17 mouse cellular contexts compared by ENCODE assay signal in the genomic region with DNA sequence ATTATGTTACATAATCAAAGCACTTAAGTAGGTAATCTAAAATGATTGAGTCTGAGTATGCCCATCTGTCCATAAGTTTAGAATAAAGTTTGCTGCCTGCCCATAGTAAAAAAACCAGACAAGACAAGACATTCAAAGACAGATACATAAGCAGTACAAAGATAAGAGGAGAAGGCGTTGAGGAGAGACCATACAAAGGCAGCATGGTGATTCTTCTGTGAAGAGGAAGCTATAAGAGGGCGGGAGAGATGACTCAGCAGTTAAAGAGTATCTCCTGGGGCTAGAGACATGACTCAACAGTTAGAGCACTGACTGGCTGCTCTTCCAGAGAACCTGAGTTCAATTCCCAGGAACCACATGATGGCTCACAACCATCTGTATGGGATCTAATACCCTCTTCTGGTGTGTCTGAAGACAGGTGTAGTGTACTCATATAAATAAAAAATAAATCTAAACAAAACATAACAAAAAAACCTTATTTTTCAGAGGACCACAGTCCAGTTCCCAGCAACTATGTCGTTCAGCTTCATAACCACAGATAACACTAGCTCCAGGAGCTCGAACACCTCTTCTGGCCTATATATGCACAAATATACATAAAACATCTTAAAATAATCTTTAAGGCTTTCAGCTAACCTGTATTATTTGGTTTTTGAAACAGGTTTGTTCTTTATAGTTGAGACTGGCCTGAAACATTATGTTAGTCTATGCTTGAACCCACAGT. TPM values are rescaled to one million over a fixed set of nuclear protein-coding genes. Genes with fewer than 3 reads are reported as not detected.
DNase-seq lines count a peak whose midpoint lies in the region; ATAC-seq and TF ChIP-seq lines count a peak whose summit lies in the region.
"Had no signal": no experiment of that assay in that cellular context is flagged by ENCODE, and none has a peak within 500 bp of the region (broad histone marks: within the 10 kb centered on the region; RNA-seq: fewer than 3 reads in every experiment).

No protein-coding gene starts in this region.

- no peaks in the 10 kb centered on the region for H3K4me1 ChIP-seq in ES-E14 (ENCODE audit: control insufficient read depth in 2 of 2, insufficient read depth in 2 of 2, low read length in 2 of 2, poor library complexity in 1 of 2)
- peaks cover 20% of the 10 kb centered on the region for H3K4me1 ChIP-seq in liver, embryonic 12.5 days
- H3K4me1 ChIP-seq in midbrain, postnatal 0 days (ENCODE audit: insufficient read depth, low read length) = no peaks in the 10 kb centered on the region
- H3K4me1 ChIP-seq in kidney, embryonic 16.5 days (ENCODE audit: insufficient read depth, low read length) = no peaks in the 10 kb centered on the region
- H3K4me1 ChIP-seq: hindbrain, embryonic 10.5 days had no signal

- H3K9ac ChIP-seq in ES-E14 (ENCODE audit: insufficient read depth, low read depth, low read length, poor library complexity, severe bottlenecking) = no peak overlapping the region
- H3K9ac ChIP-seq in liver, embryonic 12.5 days = no peak overlapping the region
- no peak overlapping the region for H3K9ac ChIP-seq in midbrain, postnatal 0 days (replicated peaks; ENCODE audit: low read length, poor library complexity, severe bottlenecking)
- H3K9ac ChIP-seq in kidney, embryonic 16.5 days (replicated peaks; ENCODE audit: low read length) = no peak overlapping the region

- no peak overlapping the region for H3K27ac ChIP-seq in ES-E14 (ENCODE audit: insufficient read depth, low read depth, low read length, poor library complexity, severe bottlenecking)
- H3K27ac ChIP-seq in liver, embryonic 12.5 days = peak overlapping the region; percentile 74
- H3K27ac ChIP-seq in midbrain, postnatal 0 days (ENCODE audit: low read depth, low read length) = no peak overlapping the region
- H3K27ac ChIP-seq in kidney, embryonic 16.5 days (ENCODE audit: low read length) = no peak overlapping the region
- H3K27ac ChIP-seq: hindbrain, embryonic 10.5 days; left cerebral cortex, adult 2 months had no signal

- no peaks in the 10 kb centered on the region for H3K9me3 ChIP-seq in ES-E14 (ENCODE audit: control insufficient read depth, insufficient read depth, low read depth, low read length)
- no peaks in the 10 kb centered on the region for H3K9me3 ChIP-seq in liver, embryonic 12.5 days (replicated peaks)
- no peaks in the 10 kb centered on the region for H3K9me3 ChIP-seq in midbrain, postnatal 0 days (ENCODE audit: low read length)
- H3K9me3 ChIP-seq in kidney, embryonic 16.5 days (ENCODE audit: low read length) = no peaks in the 10 kb centered on the region
- H3K9me3 ChIP-seq: hindbrain, embryonic 10.5 days; megakaryocyte, embryonic 14.5 days had no signal

- H3K4me3 ChIP-seq in ES-E14 (ENCODE audit: insufficient read depth in 1 of 2, low read depth in 1 of 2, low read length in 2 of 2, poor library complexity in 1 of 2, severe bottlenecking in 1 of 2) = no peak overlapping the region
- no peak overlapping the region for H3K4me3 ChIP-seq in liver, embryonic 12.5 days
- no peak overlapping the region for H3K4me3 ChIP-seq in midbrain, postnatal 0 days (ENCODE audit: low read depth, low read length)
- H3K4me3 ChIP-seq in kidney, embryonic 16.5 days (ENCODE audit: low read length) = no peak overlapping the region
- H3K4me3 ChIP-seq: hindbrain, embryonic 10.5 days; left cerebral cortex, adult 2 months; megakaryocyte, embryonic 14.5 days had no signal

- 0 out of 2 replicates have a peak overlapping the region, but pooled peaks have one; percentile 8 for H3K4me2 ChIP-seq in liver, embryonic 12.5 days
- H3K4me2 ChIP-seq in midbrain, postnatal 0 days (ENCODE audit: low read depth, low read length, poor library complexity, severe bottlenecking) = no peak overlapping the region
- no peak overlapping the region for H3K4me2 ChIP-seq in kidney, embryonic 16.5 days (replicated peaks; ENCODE audit: low read depth, low read length)

- H3K27me3 ChIP-seq in liver, embryonic 12.5 days (replicated peaks) = no peaks in the 10 kb centered on the region
- no peaks in the 10 kb centered on the region for H3K27me3 ChIP-seq in midbrain, postnatal 0 days (ENCODE audit: insufficient read depth, low read length)
- H3K27me3 ChIP-seq in kidney, embryonic 16.5 days (ENCODE audit: insufficient read depth, low read length) = no peaks in the 10 kb centered on the region
- H3K27me3 ChIP-seq: megakaryocyte, embryonic 14.5 days had no signal

- in situ Hi-C loops in ES-E14 (cut with MboI; ENCODE audit: low sequenced_read_pairs in 2 of 2, unreplicated experiment in 2 of 2) = no loop called here

- peak; percentile 82 for DNase-seq in 416B (ENCODE audit: low read depth)
- peak; percentile 21 for DNase-seq in ES-E14 (ENCODE audit: low read depth, low spot score)
- peak; percentile 74 for DNase-seq in c-Kit-positive CD71-positive TER-119-negative erythroid progenitor cells, embryonic 14.5 days (ENCODE audit: low read depth)
- DNase-seq in midbrain, postnatal 0 days (ENCODE audit: low spot score) = no peak
- DNase-seq in adrenal gland, adult 2 months = no peak
- no peak for DNase-seq in thymus, postnatal 0 days (ENCODE audit: low spot score)
- DNase-seq: heart, adult 18-20 months; kidney, adult 11 months; kidney, postnatal 4 days; lung, adult 18-20 months had no signal

- H3K36me3 ChIP-seq in ES-E14 (ENCODE audit: control insufficient read depth, insufficient read depth, low read length, poor library complexity, severe bottlenecking) = peaks cover 35% of the 10 kb centered on the region
- peaks cover 94% of the 10 kb centered on the region for H3K36me3 ChIP-seq in liver, embryonic 12.5 days
- peaks cover 57% of the 10 kb centered on the region for H3K36me3 ChIP-seq in midbrain, postnatal 0 days (ENCODE audit: insufficient read depth, low read length)
- peaks cover 60% of the 10 kb centered on the region for H3K36me3 ChIP-seq in kidney, embryonic 16.5 days (ENCODE audit: insufficient read depth, low read length)

- no peak for TF ChIP-seq CTCF in midbrain, postnatal 0 days (IDR thresholded peaks at IDR 0.05)

- 35% methylated on average over 4 of the region's 4 CpGs for WGBS in liver, embryonic 12.5 days (ENCODE audit: insufficient replicate concordance)
- 97% methylated on average over 4 of the region's 4 CpGs for WGBS in midbrain, postnatal 0 days
- 95% methylated on average over 4 of the region's 4 CpGs for WGBS in kidney, embryonic 16.5 days

- peak; percentile 98 for ATAC-seq in liver, embryonic 12.5 days
- no peak for ATAC-seq in midbrain, postnatal 0 days (ENCODE audit: low FRiP score)
- ATAC-seq in kidney, embryonic 16.5 days (ENCODE audit: low FRiP score, low TSS enrichment) = no peak

TF ChIP-seq in ES-E14, 5 proteins besides CTCF, POLR2A, EP300 and RAD21:
- TF ChIP-seq HCFC1 (IDR thresholded peaks at IDR 0.05; ENCODE audit: borderline replicate concordance, insufficient read depth, low read length) (no peak), MAFK (IDR thresholded peaks at IDR 0.05; ENCODE audit: insufficient read depth, low read depth, low read length) (peak; percentile 91)

RNA-seq across cellular contexts. Expression of a gene that starts 16.0 kb away (rescaled TPM):
- total RNA-seq in ES-E14 (2012; rRNA removed) = 9.8 and 10.7 TPM in 2 replicates
- 10.7 and 11.1 TPM in 2 replicates for polyA plus RNA-seq in liver, embryonic 12.5 days (2016; fragmentation: Nextera tagmentation; extraction: Ambion mirVana)
- 11.8 and 13.4 TPM in 2 replicates for total RNA-seq in midbrain, postnatal 0 days (2014; rRNA removed)
- 10.7 and 11.9 TPM in 2 replicates for polyA plus RNA-seq in midbrain, postnatal 0 days (2015; fragmentation: Nextera tagmentation; extraction: Ambion mirVana)
- 20.0 and 22.5 TPM in 2 replicates for polyA plus RNA-seq in kidney, embryonic 16.5 days (2015; fragmentation: Nextera tagmentation; extraction: Ambion mirVana)
- 10 to 100 TPM; 24.2 to 35.3 TPM for total RNA-seq in adrenal gland, adult 2 months (2021)
- 13.5 and 15.7 TPM in 2 replicates for polyA plus RNA-seq in adrenal gland, adult 2 months (2012; rRNA removed)
- 12.5 and 13.1 TPM in 2 replicates for polyA plus RNA-seq in thymus, postnatal 0 days (2015; fragmentation: Nextera tagmentation; extraction: Ambion mirVana)

RNA-seq across cellular contexts. Expression of a gene that starts 37.6 kb away (rescaled TPM):
- 15.8 and 18.5 TPM in 2 replicates for total RNA-seq in ES-E14 (2012; rRNA removed)
- 2.8 and 3.0 TPM in 2 replicates for polyA plus RNA-seq in liver, embryonic 12.5 days (2016; fragmentation: Nextera tagmentation; extraction: Ambion mirVana)
- 24.6 and 28.1 TPM in 2 replicates for total RNA-seq in midbrain, postnatal 0 days (2014; rRNA removed)
- polyA plus RNA-seq in midbrain, postnatal 0 days (2015; fragmentation: Nextera tagmentation; extraction: Ambion mirVana) = 2.8 TPM in 2 replicates
- polyA plus RNA-seq in kidney, embryonic 16.5 days (2015; fragmentation: Nextera tagmentation; extraction: Ambion mirVana) = 4.1 and 4.2 TPM in 2 replicates
- total RNA-seq in adrenal gland, adult 2 months (2021) = 10 to 100 TPM; 80.8 to 86.7 TPM
- 9.6 and 14.0 TPM in 2 replicates for polyA plus RNA-seq in adrenal gland, adult 2 months (2012; rRNA removed)
- polyA plus RNA-seq in thymus, postnatal 0 days (2015; fragmentation: Nextera tagmentation; extraction: Ambion mirVana) = 5.4 and 6.5 TPM in 2 replicates

RNA-seq across cellular contexts. Expression of a gene that starts 41.8 kb away (rescaled TPM):
- not detected in 2 replicates for total RNA-seq in ES-E14 (2012; rRNA removed)
- polyA plus RNA-seq in liver, embryonic 12.5 days (2016; fragmentation: Nextera tagmentation; extraction: Ambion mirVana) = not detected in 2 replicates
- total RNA-seq in midbrain, postnatal 0 days (2014; rRNA removed) = not detected in 2 replicates
- polyA plus RNA-seq in midbrain, postnatal 0 days (2015; fragmentation: Nextera tagmentation; extraction: Ambion mirVana) = 0.06 TPM in 1 of 2 replicates, not detected in the other
- polyA plus RNA-seq in kidney, embryonic 16.5 days (2015; fragmentation: Nextera tagmentation; extraction: Ambion mirVana) = not detected in 2 replicates
- total RNA-seq in adrenal gland, adult 2 months (2021) = not detected
- polyA plus RNA-seq in adrenal gland, adult 2 months (2012; rRNA removed) = not detected in 2 replicates
- not detected in 2 replicates for polyA plus RNA-seq in thymus, postnatal 0 days (2015; fragmentation: Nextera tagmentation; extraction: Ambion mirVana)
- total RNA-seq: heart, adult 18-20 months; left cerebral cortex, adult 2 months had no signal
- polyA plus RNA-seq: cortical plate, adult 2 months; frontal cortex, adult 2 months; hindbrain, embryonic 10.5 days had no signal

RNA-seq across cellular contexts. Expression of a gene that starts 53.3 kb away (rescaled TPM):
- total RNA-seq in ES-E14 (2012; rRNA removed) = not detected in 2 replicates
- polyA plus RNA-seq in liver, embryonic 12.5 days (2016; fragmentation: Nextera tagmentation; extraction: Ambion mirVana) = not detected in 2 replicates
- total RNA-seq in midbrain, postnatal 0 days (2014; rRNA removed) = 0.16 TPM in 1 of 2 replicates, not detected in the other
- not detected in 2 replicates for polyA plus RNA-seq in midbrain, postnatal 0 days (2015; fragmentation: Nextera tagmentation; extraction: Ambion mirVana)
- not detected in 2 replicates for polyA plus RNA-seq in kidney, embryonic 16.5 days (2015; fragmentation: Nextera tagmentation; extraction: Ambion mirVana)
- total RNA-seq in adrenal gland, adult 2 months (2021) = not detected
- not detected in 2 replicates for polyA plus RNA-seq in adrenal gland, adult 2 months (2012; rRNA removed)
- not detected in 2 replicates for polyA plus RNA-seq in thymus, postnatal 0 days (2015; fragmentation: Nextera tagmentation; extraction: Ambion mirVana)
- total RNA-seq: heart, adult 18-20 months; left cerebral cortex, adult 2 months had no signal
- polyA plus RNA-seq: hindbrain, embryonic 10.5 days had no signal

Comparison
In these comparisons a context has a peak if more than half of its experiments do, and no peak if none do; other contexts are left out.
1. DNase-seq: peak in 416B (single experiment), ES-E14 (single experiment) and c-Kit-positive CD71-positive TER-119-negative erythroid progenitor cells, embryonic 14.5 days (single experiment); none in midbrain, postnatal 0 days (single experiment), adrenal gland, adult 2 months (single experiment) and thymus, postnatal 0 days (single experiment).